Mouse (Mus musculus) stomach, embryonic 14.5 days (tissue): Measurements from ENCODE around the gene Plekha7. TPM values are rescaled to one million over a fixed set of nuclear protein-coding genes. Genes with fewer than 3 reads are reported as not detected.
A peak's percentile ranks its signal among the peaks of the same experiment; 100 is the strongest.

Source experiments
- ATAC-seq: fragments of 200-750 bp; cut with Nextera tagmentation; 2 replicates; pipeline ENCODE4 v1.8.0; 2017; ENCODE audit warnings: low read depth, moderate TSS enrichment; ENCODE audit not compliant: insufficient number of reproducible peaks, insufficient read depth, low FRiP score
- H3K27ac ChIP-seq: fragments of 300-500 bp; sonication (generic); 2 replicates; pipeline ENCODE4 v1.5.1; 2014; ENCODE audit warnings: mild to moderate bottlenecking, low read length, moderate library complexity, mixed read lengths
- H3K27me3 ChIP-seq: fragments of 300-500 bp; sonication (generic); 2 replicates; pipeline ENCODE4 v1.6.1; 2014; ENCODE audit warnings: low read length, control low read depth, mixed read lengths; ENCODE audit not compliant: control insufficient read depth, insufficient read depth
- H3K36me3 ChIP-seq: fragments of 300-500 bp; sonication (generic); 2 replicates; pipeline ENCODE4 v1.6.1; 2014; ENCODE audit warnings: mild to moderate bottlenecking, control low read depth, low read length, moderate library complexity, mixed read lengths; ENCODE audit not compliant: control insufficient read depth, insufficient read depth
- H3K4me1 ChIP-seq: fragments of 300-500 bp; sonication (generic); 2 replicates; pipeline ENCODE4 v1.6.1; 2014; ENCODE audit warnings: low read length, control low read depth, mixed read lengths; ENCODE audit not compliant: control insufficient read depth, insufficient read depth
- H3K4me2 ChIP-seq: fragments of 300-500 bp; sonication (generic); replicated peaks from 2 replicates; pipeline ENCODE4 v1.6.1; 2014; ENCODE audit warnings: low read depth, low read length, control low read depth
- H3K4me3 ChIP-seq: fragments of 300-500 bp; sonication (generic); 2 replicates; pipeline ENCODE4 v1.5.1; 2014; ENCODE audit warnings: low read depth, low read length, control low read depth
- H3K9ac ChIP-seq: fragments of 300-500 bp; sonication (generic); replicated peaks from 2 replicates; pipeline ENCODE4 v1.6.1; 2014; ENCODE audit warnings: low read depth, mild to moderate bottlenecking, control low read depth, low read length, moderate library complexity, mixed read lengths
- H3K9me3 ChIP-seq: fragments of 300-500 bp; sonication (generic); 2 replicates; pipeline ENCODE4 v1.6.1; 2016; ENCODE audit warnings: low read depth, low read length, control low read depth; ENCODE audit not compliant: control insufficient read depth
- WGBS: fragments of 180-500 bp; shearing (Covaris S2); extraction: QIAGEN DNeasy Blood & Tissue Kit; methylation state at CpG from one replicate; pipeline ENCODE4 v1.1.7; 2014; 5-methylcytosine and 5-hydroxymethylcytosine counted together
- polyA plus RNA-seq: library from polyadenylated mRNA; unstranded; fragments of >200 nt; fragmentation: Nextera tagmentation; extraction: Ambion mirVana; gene quantifications from 2 replicates; pipeline ENCODE4 v1.2.1, GENCODE M21; 2014

The Plekha7 gene
- polyA plus RNA-seq, 1 experiment from 2014 or later: 12.4 TPM

GRCm38 (mm10) chr7:116285216-116285615 is 23.0 kb downstream of the Plekha7 start:
- Histone ChIP-seq H3K9ac (no peak overlapping the region), H3K9me3 (no peaks in the 10 kb centered on the region), H3K36me3 (no peaks in the 10 kb centered on the region), H3K4me3 (no peak overlapping the region), H3K4me1 (peaks cover 38% of the 10 kb centered on the region), H3K27me3 (no peaks in the 10 kb centered on the region), H3K27ac (no peak overlapping the region), H3K4me2 (no peak overlapping the region)
- ATAC-seq: no peak
- whole genome bisulfite sequencing: 81% methylated on average over 1 of the region's 1 CpGs

DNA sequence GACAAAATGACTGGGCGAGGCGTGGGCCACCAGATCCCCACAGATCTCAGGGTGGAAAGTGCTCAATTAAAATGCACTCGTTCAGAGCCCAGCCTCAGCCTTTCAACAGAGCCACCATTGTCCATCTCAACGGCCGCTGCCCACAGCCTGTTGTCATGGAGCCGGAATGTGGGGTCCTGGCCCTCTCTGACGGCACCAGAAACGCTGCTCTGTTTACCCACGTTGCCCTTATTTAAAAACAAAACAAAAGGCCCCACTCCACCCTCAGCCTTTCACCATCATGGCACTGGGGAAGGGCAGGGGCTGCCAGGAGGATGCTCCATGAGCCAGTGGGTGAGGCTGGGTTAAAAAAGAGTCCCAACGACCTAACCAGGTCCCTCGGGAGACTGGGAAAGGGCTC is 25.4 kb downstream of the Plekha7 start:
- H3K4me1 ChIP-seq: peaks cover 33% of the 10 kb centered on the region
- no peak overlapping the region for H3K27ac ChIP-seq
- 55% methylated on average over 11 of the region's 11 CpGs for WGBS

DNA sequence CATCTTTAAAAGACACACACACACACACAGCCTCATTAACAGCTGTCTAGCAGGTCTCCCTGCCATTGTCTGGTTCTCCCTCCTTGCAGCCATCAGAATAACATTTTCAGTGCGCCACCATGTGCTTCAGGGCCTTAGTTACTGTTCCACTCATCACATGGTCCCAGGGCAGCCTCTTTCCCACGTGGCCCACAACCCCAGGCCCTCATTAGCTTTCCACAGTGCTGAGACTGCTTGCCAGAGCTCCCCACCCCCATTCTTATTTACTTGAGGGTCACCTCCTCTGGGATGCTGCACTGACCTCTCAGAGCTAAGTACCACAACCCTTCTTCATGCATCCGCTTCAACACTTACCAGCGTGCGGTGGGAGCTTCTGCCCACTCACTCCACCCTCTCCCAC is 28.1 kb downstream of the Plekha7 start:
- Histone ChIP-seq H3K27me3 (no peaks in the 10 kb centered on the region), H3K4me1 (peaks cover 15% of the 10 kb centered on the region; the same call in 1 of the 2 replicates), H3K27ac (no peak overlapping the region), H3K36me3 (no peaks in the 10 kb centered on the region), H3K9me3 (no peaks in the 10 kb centered on the region), H3K4me3 (no peak overlapping the region), H3K4me2 (no peak overlapping the region), H3K9ac (no peak overlapping the region)
- ATAC-seq: no peak
- WGBS: 64% methylated on average over 5 of the region's 5 CpGs

More for the DNA sequence above, 25.4 kb downstream of the Plekha7 start:
- Histone ChIP-seq H3K36me3 (no peaks in the 10 kb centered on the region), H3K4me2 (no peak overlapping the region), H3K27me3 (no peaks in the 10 kb centered on the region), H3K4me3 (no peak overlapping the region), H3K9ac (no peak overlapping the region), H3K9me3 (no peaks in the 10 kb centered on the region)
- no peak for ATAC-seq

DNA sequence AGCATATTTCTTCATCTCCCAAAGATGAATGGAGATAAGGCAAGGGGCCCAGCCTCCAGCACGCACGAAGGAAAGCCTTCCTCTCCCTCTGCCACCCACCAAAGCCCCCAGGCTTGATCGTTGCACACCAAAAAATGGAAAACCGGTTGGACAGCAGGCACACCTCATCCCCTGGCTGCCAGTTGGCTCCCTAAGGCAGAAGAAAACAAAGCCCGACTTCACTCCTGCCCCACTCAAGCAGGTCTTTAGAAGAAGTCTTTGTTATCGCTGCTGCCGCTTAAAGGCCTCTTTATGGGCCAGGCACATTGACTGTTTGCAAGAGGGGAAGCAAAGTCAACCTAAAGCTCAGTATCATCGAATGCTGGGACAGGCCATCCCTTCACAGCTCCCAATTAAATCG is 29.9 kb downstream of the Plekha7 start:
- 57% methylated on average over 9 of the region's 9 CpGs for WGBS
- Histone ChIP-seq H3K4me2 (no peak overlapping the region), H3K27me3 (no peaks in the 10 kb centered on the region), H3K4me3 (no peak overlapping the region), H3K9me3 (no peaks in the 10 kb centered on the region), H3K9ac (no peak overlapping the region), H3K36me3 (no peaks in the 10 kb centered on the region), H3K4me1 (peaks cover 9% of the 10 kb centered on the region; the same call in 1 of the 2 replicates), H3K27ac (peak overlapping the region; percentile 41; the same call in 1 of the 2 replicates)
- peak; percentile 21; the same call in 1 of the 2 replicates for ATAC-seq

- no peak for ATAC-seq
- H3K4me2 ChIP-seq: no peak overlapping the region
- H3K9ac ChIP-seq: no peak overlapping the region
These were observed 31.9 kb downstream of the Plekha7 start for GRCm38 (mm10) chr7:116276315-116276714.

GRCm38 (mm10) chr7:116273111-116273510 is 35.1 kb downstream of the Plekha7 start:
- Histone ChIP-seq H3K36me3 (no peaks in the 10 kb centered on the region), H3K27ac (no peak overlapping the region), H3K4me3 (no peak overlapping the region), H3K9ac (no peak overlapping the region), H3K9me3 (no peaks in the 10 kb centered on the region), H3K27me3 (no peaks in the 10 kb centered on the region), H3K4me1 (0 out of 2 replicates have a peak, but pooled peaks cover under 1% of the 10 kb centered on the region), H3K4me2 (no peak overlapping the region)
- no peak for ATAC-seq
- WGBS: 66% methylated on average over 6 of the region's 6 CpGs

More at GRCm38 (mm10) chr7:116276315-116276714, 31.9 kb downstream of the Plekha7 start:
- no peak overlapping the region for H3K4me3 ChIP-seq
- H3K36me3 ChIP-seq: no peaks in the 10 kb centered on the region
- H3K9me3 ChIP-seq: no peaks in the 10 kb centered on the region
- H3K27ac ChIP-seq: no peak overlapping the region
- H3K4me1 ChIP-seq: no peaks in the 10 kb centered on the region
- H3K27me3 ChIP-seq: no peaks in the 10 kb centered on the region

DNA sequence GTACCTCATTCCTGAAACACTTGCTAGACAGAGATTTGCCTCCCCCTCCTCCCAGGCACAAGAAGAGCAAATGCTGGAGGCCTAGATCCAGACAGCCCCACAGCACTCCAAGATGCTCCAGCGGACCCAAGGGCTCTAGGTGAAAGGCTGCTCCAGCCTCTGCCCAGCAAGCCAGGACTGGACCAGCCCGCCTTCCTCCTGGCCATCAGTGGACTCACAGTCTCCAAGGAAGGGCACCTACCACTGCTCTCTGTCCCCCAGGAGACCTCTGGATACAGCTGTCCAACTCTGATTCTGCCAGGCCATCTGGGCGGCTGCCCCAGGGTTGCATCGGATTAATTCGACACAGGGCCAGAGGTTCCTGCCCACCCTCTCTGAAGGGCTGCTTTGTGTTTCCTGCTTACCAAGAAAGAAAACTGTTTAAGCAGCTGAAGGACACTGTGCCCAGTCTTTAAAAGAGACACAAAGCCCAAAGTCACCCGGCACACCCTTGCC is 38.6 kb downstream of the Plekha7 start:
- no peaks in the 10 kb centered on the region for H3K9me3 ChIP-seq
- no peak overlapping the region for H3K4me3 ChIP-seq
- H3K27me3 ChIP-seq: no peaks in the 10 kb centered on the region
- no peaks in the 10 kb centered on the region for H3K36me3 ChIP-seq
- no peak overlapping the region for H3K4me2 ChIP-seq
- no peak overlapping the region for H3K27ac ChIP-seq
- WGBS: 75% methylated on average over 6 of the region's 6 CpGs
- no peak overlapping the region for H3K9ac ChIP-seq
- 0 out of 2 replicates have a peak, but pooled peaks cover 5% of the 10 kb centered on the region for H3K4me1 ChIP-seq
- ATAC-seq: no peak

DNA sequence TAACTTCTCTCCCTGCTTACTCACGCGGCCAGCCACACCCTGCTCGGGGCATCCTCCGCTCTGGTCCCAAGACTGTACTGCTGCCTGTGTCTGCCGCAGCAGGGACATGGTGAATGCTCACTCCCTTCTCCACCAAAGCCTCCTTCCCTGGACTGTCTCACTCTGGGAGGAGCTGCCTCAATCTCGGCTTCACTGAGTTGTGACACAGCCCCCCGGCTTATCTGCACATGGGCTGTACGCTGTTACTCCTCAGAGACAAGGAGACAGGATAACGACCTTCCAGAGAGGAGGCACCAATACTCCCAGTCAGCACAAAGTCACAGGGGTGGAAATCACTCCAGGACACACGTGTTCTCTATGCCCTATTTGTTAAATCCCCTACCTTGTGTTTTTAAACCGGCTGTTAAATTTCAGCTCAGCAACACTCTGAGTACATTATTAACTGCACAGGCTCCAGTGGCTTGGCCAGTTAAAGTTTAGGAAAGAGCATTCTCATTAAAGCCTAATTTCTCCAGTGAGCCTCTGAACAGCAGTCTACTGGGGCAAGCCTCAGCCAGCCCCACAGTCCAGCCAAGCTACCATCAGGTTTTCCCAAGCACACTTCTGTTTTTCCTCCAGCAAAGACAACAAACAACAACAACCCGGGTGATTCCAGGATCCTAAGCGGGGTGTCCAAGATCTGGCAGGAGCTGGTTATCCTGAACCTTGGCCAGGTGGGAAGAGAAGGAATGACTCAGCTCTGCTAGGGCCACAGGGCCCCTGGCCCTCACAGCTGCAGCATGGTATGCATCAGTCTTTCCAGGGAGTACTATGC is 39.9 kb downstream of the Plekha7 start:
- 36% methylated on average over 13 of the region's 13 CpGs for WGBS
- no peak overlapping the region for H3K27ac ChIP-seq

More for the DNA sequence above, 39.9 kb downstream of the Plekha7 start:
- Histone ChIP-seq H3K36me3 (no peaks in the 10 kb centered on the region), H3K9ac (no peak overlapping the region), H3K4me2 (no peak overlapping the region), H3K27me3 (no peaks in the 10 kb centered on the region), H3K4me3 (no peak overlapping the region), H3K4me1 (0 out of 2 replicates have a peak, but pooled peaks cover 8% of the 10 kb centered on the region), H3K9me3 (no peaks in the 10 kb centered on the region)
- no peak for ATAC-seq
